Mouse (Mus musculus) erythroblast, embryonic 14.5 days (primary cell): Measurements from ENCODE around the gene Wnt6.

Experiments
- GATA1 ChIP-seq: IDR thresholded peaks from 2 replicates; pipeline ENCODE4 v1.6.1; 2012; ENCODE audit warnings: low read length, inconsistent platforms, mixed read lengths
- TAL1 ChIP-seq: IDR thresholded peaks from 3 replicates; pipeline ENCODE4 v1.6.1; 2012; ENCODE audit warnings: low read length, inconsistent platforms, mixed read lengths

- TF ChIP-seq GATA1, result no peak
- TF ChIP-seq TAL1, result no peak
Observed at GRCm38 (mm10) chr1:74770727-74771466, 795 bp upstream of the Wnt6 start.
